Mouse (Mus musculus) heart, embryonic 14.5 days (tissue): ENCODE results near the gene Sun2. TPM values are rescaled to one million over a fixed set of nuclear protein-coding genes. Genes with fewer than 3 reads are reported as not detected.

Experiments used
- ATAC-seq: fragments of 200-750 bp; cut with Nextera tagmentation; 2 replicates; pipeline ENCODE4 v1.8.0; 2017; ENCODE audit warnings: low read depth, moderate TSS enrichment; ENCODE audit not compliant: insufficient number of reproducible peaks, insufficient read depth, low FRiP score
- H3K27ac ChIP-seq, 2 experiments: fragments of 200-500 bp in 1 of 2; fragments of 300-500 bp in 1 of 2; sonication (generic) in 1 of 2; replicated peaks in 1 of 2; 2 replicates each; pipeline ENCODE4 v1.5.1; 2012 to 2014; ENCODE audit warnings: low read depth in 2 of 2, low read length in 2 of 2, control low read depth in 1 of 2, mild to moderate bottlenecking in 1 of 2, mixed read lengths in 1 of 2; ENCODE audit not compliant: control insufficient read depth in 1 of 2, insufficient read depth in 1 of 2
- H3K27me3 ChIP-seq: fragments of 300-500 bp; sonication (generic); 2 replicates; pipeline ENCODE4 v1.6.1; 2014; ENCODE audit warnings: mild to moderate bottlenecking, low read length, control low read depth; ENCODE audit not compliant: control insufficient read depth, insufficient read depth
- H3K36me3 ChIP-seq: fragments of 300-500 bp; sonication (generic); 2 replicates; pipeline ENCODE4 v1.6.1; 2014; ENCODE audit warnings: mild to moderate bottlenecking, control low read depth, low read length, mixed read lengths; ENCODE audit not compliant: control insufficient read depth, insufficient read depth
- H3K4me1 ChIP-seq, 2 experiments: fragments of 200-500 bp in 1 of 2; fragments of 300-500 bp in 1 of 2; sonication (generic) in 1 of 2; 2 replicates each; pipeline ENCODE4 v1.6.1; 2012 to 2014; ENCODE audit warnings: low read length in 2 of 2, control low read depth in 1 of 2, mixed read lengths in 1 of 2; ENCODE audit not compliant: control insufficient read depth in 2 of 2, insufficient read depth in 2 of 2
- H3K4me2 ChIP-seq: fragments of 300-500 bp; sonication (generic); 2 replicates; pipeline ENCODE4 v1.6.1; 2014; ENCODE audit warnings: mild to moderate bottlenecking, low read length
- H3K4me3 ChIP-seq, 2 experiments: fragments of 200-500 bp in 1 of 2; fragments of 300-500 bp in 1 of 2; sonication (generic) in 1 of 2; 2 replicates each; pipeline ENCODE4 v1.5.1; 2012 to 2014; ENCODE audit warnings: low read length in 2 of 2, mild to moderate bottlenecking in 2 of 2, control low read depth in 1 of 2, low read depth in 1 of 2, moderate library complexity in 1 of 2; ENCODE audit not compliant: control insufficient read depth in 1 of 2, insufficient read depth in 1 of 2
- H3K9ac ChIP-seq: fragments of 300-500 bp; sonication (generic); 2 replicates; pipeline ENCODE4 v1.6.1; 2014; ENCODE audit warnings: mild to moderate bottlenecking, low read length
- H3K9me3 ChIP-seq: fragments of 300-500 bp; sonication (generic); 2 replicates; pipeline ENCODE4 v1.6.1; 2016; ENCODE audit warnings: low read length, control low read depth; ENCODE audit not compliant: control insufficient read depth
- WGBS: fragments of 180-500 bp; shearing (Covaris S2); extraction: QIAGEN DNeasy Blood & Tissue Kit; methylation state at CpG from one replicate; pipeline ENCODE4 v1.1.7; 2014; 5-methylcytosine and 5-hydroxymethylcytosine counted together
- polyA plus RNA-seq: library from polyadenylated mRNA; unstranded; fragments of >200 nt; fragmentation: Nextera tagmentation; extraction: Ambion mirVana; gene quantifications from 2 replicates; pipeline ENCODE4 v1.2.1, GENCODE M21; 2014

Sun2 gene
- polyA plus RNA-seq, 1 experiment from 2014 or later: 7.7 TPM

DNA sequence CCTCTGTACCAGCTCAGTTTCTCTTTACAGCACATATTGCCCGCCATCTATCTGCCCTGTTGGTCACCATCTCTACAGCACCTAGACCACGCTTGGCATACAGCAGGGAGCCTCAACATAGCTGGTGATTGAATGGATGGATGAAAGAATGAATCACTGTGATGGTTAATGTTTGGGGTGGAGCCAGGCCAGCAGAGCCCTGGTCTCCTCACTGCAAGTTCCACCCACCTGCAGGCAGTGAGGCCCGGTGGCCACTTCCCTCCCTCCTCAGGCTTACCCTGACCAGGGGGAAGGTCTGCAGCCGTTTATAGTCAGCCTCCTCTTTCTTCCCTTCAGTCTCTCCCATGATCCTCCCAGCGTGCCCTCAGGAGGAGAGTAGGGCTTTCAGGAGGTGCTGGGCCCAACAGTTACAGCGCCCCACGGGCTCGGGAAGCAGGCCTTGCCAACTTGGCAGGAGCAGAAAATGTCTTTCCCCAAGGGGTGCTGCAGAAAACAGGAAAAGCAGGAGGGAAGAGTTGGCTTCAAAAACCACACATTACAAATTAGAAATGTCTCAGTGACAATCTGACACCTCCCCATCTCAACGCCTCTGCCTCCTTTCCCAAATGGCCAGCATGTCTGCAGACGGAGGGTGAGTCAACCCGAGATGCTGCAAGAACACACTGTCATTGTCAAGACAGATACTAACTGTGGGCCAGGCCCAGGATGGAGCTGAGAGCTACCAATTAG is 22.4 kb upstream of the Sun2 start:
- WGBS: 79% methylated on average over 11 of the region's 11 CpGs

DNA sequence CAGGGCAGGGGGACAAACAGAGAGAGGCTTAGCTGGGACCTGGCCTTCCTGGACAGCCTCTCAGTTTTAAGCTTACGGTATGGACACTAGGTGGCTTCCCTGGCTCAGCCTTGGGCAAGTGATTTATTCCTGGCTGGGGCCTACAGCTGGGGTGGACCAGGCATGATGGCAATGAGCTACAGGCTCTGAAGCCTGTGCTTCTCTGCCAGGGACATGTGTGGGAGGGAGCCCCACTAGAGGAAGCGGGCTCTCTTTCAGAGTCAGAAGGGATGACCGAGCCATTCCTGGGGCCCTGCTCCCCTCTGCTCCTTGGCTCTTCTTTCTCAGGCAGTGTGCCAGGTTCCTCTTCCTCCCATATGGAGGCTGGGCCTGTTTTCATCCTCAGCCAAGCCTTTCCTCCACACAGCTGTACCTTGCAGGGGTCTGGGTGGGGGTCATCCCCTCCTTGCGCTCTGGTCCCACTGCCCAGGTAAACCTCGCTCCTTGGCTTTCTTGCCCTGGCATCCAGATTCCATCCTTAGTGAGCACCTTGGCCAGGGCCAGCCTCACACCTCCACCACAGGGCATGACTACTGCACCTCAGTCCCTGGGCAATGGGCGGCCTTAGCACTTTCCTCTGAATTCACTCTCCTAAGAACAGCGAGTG is 21.4 kb upstream of the Sun2 start:
- Histone ChIP-seq H3K4me1 (peaks cover 23 to 32% of the 10 kb centered on the region in 2 experiments), H3K4me3 (no peak overlapping the region), H3K27ac (no peak overlapping the region), H3K27me3 (no peaks in the 10 kb centered on the region), H3K36me3 (peaks cover 35% of the 10 kb centered on the region), H3K9ac (no peak overlapping the region), H3K9me3 (no peaks in the 10 kb centered on the region), H3K4me2 (no peak overlapping the region)
- no peak for ATAC-seq
- 79% methylated on average over 7 of the region's 7 CpGs for WGBS

More for the DNA sequence above, 22.4 kb upstream of the Sun2 start:
- no peak overlapping the region for H3K4me3 ChIP-seq
- no peak overlapping the region for H3K27ac ChIP-seq
- peaks cover 35% of the 10 kb centered on the region for H3K36me3 ChIP-seq
- no peaks in the 10 kb centered on the region for H3K9me3 ChIP-seq
- no peak overlapping the region for H3K4me2 ChIP-seq
- H3K27me3 ChIP-seq: no peaks in the 10 kb centered on the region
- H3K4me1 ChIP-seq: peaks cover 23 to 42% of the 10 kb centered on the region in 2 experiments
- ATAC-seq: no peak
- no peak overlapping the region for H3K9ac ChIP-seq

DNA sequence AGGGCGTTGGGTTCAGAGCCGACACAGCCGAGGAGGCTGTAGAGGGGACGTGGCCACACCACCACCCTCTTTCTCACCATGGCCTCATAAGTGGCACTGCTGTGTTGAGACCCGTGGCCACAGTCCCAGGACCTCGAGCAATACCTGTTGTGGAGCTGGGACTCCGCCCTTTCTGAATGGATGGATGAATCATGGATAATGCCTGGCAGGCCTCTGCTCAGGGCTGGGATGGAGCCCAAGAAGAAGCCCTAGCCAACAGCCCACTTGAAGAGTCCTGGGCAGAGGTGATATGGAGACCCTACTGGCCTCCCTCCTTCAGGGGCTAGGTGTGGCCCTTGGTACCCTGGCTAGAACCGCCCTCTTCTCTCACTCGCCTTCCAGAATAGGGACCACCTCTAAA is 20.7 kb upstream of the Sun2 start:
- no peak for ATAC-seq
- no peaks in the 10 kb centered on the region for H3K27me3 ChIP-seq
- H3K36me3 ChIP-seq: peaks cover 35% of the 10 kb centered on the region
- H3K9ac ChIP-seq: no peak overlapping the region
- no peak overlapping the region for H3K4me2 ChIP-seq
- H3K4me1 ChIP-seq: peaks cover 16 to 25% of the 10 kb centered on the region in 2 experiments
- no peak overlapping the region for H3K4me3 ChIP-seq
- 92% methylated on average over 9 of the region's 9 CpGs for WGBS
- no peaks in the 10 kb centered on the region for H3K9me3 ChIP-seq
- no peak overlapping the region for H3K27ac ChIP-seq

DNA sequence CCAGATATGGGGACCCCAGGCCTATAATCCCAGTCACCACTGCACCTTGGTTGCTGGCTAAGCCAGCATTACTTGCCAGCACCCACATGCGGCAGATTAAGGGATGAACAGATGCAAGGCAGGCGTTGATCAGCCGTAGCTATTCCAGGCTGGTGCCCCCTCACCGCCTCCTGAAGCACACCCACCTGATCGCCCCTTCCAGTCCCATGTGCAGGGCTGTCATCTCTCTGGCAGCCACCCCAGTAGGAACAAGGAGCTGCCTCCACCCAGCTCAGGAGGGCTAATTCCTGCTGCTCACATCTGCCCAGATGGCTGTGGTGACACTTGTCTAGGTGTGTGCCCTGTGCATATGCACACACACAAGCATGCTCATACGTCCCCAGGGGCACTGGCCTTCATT is 18.6 kb upstream of the Sun2 start:
- Histone ChIP-seq H3K9me3 (no peaks in the 10 kb centered on the region), H3K4me2 (no peak overlapping the region), H3K36me3 (peaks cover 35% of the 10 kb centered on the region), H3K4me1 (peaks cover under 1 to 5% of the 10 kb centered on the region in 2 experiments; a peak in 1 of 4 replicates), H3K27ac (no peak overlapping the region), H3K9ac (no peak overlapping the region), H3K4me3 (no peak overlapping the region), H3K27me3 (no peaks in the 10 kb centered on the region)
- ATAC-seq: no peak
- 86% methylated on average over 6 of the region's 6 CpGs for WGBS

DNA sequence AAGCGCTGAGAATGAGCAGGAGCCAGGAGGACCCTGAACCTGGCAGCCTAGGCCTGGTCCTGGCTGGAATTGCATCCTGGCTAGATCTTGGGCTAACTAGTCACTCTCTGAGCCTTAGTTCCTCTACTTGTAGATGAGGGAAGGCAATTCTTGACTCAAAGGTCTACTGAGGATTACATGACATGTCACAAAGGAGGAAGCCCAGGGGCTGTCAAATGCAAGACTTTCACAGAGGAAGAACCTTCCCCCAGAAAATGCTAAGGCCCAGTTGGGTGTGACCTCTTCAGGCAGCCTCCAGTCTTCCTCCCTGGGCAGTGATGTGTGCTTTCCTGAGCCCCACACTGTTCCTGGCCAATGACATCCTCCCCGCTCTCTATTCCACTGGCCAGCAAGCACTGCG is 14.8 kb upstream of the Sun2 start:
- Histone ChIP-seq H3K9me3 (no peaks in the 10 kb centered on the region), H3K27ac (no peak overlapping the region), H3K4me1 (no peaks in the 10 kb centered on the region), H3K27me3 (no peaks in the 10 kb centered on the region), H3K36me3 (peaks cover 13% of the 10 kb centered on the region), H3K4me3 (no peak overlapping the region), H3K9ac (no peak overlapping the region), H3K4me2 (no peak overlapping the region)
- 84% methylated on average over 3 of the region's 3 CpGs for WGBS
- no peak for ATAC-seq

DNA sequence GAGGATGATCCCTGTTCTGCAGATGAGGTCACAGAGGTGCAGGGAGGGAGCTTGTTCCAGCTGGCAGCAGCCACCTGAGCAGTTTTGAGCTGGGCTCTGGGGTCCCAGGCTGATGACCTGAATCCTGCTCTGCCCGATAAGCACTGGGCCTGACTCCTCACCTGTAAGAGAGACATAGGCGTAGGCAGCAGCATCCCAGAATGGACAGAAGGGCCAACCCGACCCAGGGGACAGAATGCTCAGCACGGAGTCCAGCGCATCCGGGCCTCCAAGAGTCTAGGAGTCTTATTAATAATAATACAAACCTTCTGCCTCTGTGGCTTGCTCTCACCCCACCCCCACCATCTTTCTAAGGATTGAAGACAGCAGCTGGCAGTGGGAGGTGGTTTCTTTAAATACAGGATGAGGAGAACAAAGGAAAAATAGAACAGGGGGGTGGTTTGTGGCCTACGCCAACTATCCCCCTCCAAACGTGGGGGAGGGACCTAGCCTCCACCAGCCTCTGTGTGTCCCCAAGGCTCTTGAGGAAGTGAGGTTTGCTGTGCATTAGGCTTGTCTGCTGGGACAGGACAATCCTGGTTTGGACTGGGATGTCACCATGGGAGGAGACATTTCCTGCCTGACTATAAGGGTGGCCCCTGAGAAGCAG is 13.8 kb upstream of the Sun2 start:
- H3K27me3 ChIP-seq: no peaks in the 10 kb centered on the region
- no peak overlapping the region for H3K27ac ChIP-seq
- no peak overlapping the region for H3K9ac ChIP-seq
- H3K36me3 ChIP-seq: 0 out of 2 replicates have a peak, but pooled peaks cover 3% of the 10 kb centered on the region
- WGBS: 83% methylated on average over 8 of the region's 8 CpGs
- H3K4me2 ChIP-seq: no peak overlapping the region
- H3K4me1 ChIP-seq: no peaks in the 10 kb centered on the region
- no peak overlapping the region for H3K4me3 ChIP-seq
- ATAC-seq: no peak
- H3K9me3 ChIP-seq: no peaks in the 10 kb centered on the region

DNA sequence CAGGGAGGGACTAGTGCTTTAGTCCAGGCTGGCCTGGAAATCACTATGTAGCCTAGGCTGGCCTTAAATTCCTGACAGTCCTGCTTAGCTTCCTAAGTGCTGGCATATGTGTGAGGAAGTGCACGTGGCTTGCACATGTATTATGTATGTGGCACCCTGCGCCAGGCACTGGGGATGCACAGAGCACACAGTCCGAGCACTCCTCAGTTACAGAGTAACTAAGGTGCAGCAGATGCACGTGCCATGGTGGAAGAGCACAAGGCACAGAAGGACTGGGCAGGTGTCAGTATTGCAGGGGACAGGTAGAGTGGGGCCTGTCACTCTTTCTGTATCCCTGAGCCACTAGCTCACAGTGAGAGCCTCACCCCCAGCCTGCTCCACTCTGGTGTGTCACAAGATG is 12.8 kb upstream of the Sun2 start:
- H3K4me1 ChIP-seq: no peaks in the 10 kb centered on the region
- no peaks in the 10 kb centered on the region for H3K9me3 ChIP-seq
- no peak overlapping the region for H3K27ac ChIP-seq
- H3K27me3 ChIP-seq: no peaks in the 10 kb centered on the region
- ATAC-seq: no peak
- H3K4me3 ChIP-seq: no peak overlapping the region
- H3K36me3 ChIP-seq: no peaks in the 10 kb centered on the region
- H3K9ac ChIP-seq: no peak overlapping the region
- WGBS: 83% methylated on average over 4 of the region's 4 CpGs
- no peak overlapping the region for H3K4me2 ChIP-seq
